Mouse (Mus musculus) cerebellum, postnatal 25 days (tissue): Measurements from ENCODE around the gene Cyp2w1.
A peak's percentile ranks its signal among the peaks of the same experiment; 100 is the strongest.

ENCODE experiments used
- DNase-seq, 2 experiments: peaks; one replicate each; pipeline ENCODE4 v3.0.0; 2021; ENCODE audit warnings: mixed read lengths in 2 of 2

Gene Cyp2w1

DNA sequence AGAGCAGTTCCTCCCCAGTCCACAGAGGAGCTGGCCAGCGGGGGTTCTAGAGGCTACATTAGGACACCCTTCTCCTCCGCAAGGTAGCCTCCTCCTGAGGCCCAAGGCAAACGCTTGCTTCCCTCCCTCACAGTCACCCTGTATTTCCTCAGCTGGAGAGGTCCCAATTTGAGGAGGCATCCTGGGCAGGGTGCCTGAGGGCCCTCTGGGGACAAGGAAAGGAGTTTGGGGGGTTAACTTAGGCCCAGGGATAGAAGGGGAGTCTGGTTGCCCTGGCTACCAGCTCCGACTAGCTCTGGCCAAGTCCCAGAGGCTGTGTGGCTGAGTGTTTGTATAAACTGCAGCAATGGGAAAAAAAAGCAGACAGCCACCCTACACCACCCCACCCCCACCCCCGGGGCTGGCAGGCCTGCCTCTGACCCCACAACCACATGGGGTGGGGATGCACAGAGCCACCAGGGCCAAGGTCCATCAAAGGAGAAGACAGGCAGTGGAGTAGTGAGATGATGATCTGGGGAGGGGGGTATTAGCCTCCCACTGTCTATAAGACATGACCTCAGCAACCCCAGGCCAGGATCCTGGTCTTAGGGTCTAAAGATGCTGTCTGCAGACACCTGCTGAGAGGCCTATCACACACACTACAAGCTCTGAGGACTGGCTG, 12.6 kb downstream of the Cyp2w1 start:
- no peak for DNase-seq

DNA sequence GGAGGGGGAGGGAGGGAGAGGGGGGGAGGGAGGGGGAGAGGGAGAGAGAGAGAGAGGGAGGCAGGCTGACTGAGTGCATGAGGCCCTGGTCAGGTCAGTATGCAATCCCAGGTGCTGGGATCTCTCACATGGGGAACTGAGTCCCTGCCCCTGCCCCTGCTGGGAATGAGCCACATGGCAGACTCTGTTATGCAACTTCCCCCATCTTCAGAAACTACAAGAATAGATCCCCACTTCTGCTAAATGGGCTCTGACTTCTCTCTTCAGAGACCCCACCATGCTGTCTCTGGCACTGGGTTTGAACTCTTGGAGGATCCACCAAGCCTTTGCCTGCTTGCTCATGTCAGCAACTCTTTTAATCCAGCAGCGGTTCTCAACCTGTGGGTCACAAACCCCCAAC, 13.4 kb downstream of the Cyp2w1 start:
- DNase-seq = peak in 1 of 2 experiments; percentile 8

DNA sequence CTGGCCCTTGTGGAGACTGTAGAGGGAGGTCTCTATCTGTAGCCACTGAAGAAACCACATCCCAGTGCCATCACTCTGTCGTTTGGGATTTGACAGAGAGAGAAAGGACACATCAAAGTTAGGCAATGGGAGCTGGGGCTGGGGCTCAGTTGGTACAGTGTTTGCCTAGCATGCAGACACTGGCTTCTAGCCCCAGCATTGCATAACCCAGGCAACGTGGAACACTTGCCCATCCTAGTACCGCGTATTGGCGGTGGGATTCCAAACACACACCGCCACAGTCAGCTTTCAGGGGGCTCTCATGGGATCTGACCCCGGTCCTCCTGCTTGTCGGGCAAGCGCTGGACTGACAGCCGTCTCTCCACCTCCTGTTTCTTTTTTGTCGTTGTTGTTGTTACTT, 14.1 kb downstream of the Cyp2w1 start:
- DNase-seq = no peak

DNA sequence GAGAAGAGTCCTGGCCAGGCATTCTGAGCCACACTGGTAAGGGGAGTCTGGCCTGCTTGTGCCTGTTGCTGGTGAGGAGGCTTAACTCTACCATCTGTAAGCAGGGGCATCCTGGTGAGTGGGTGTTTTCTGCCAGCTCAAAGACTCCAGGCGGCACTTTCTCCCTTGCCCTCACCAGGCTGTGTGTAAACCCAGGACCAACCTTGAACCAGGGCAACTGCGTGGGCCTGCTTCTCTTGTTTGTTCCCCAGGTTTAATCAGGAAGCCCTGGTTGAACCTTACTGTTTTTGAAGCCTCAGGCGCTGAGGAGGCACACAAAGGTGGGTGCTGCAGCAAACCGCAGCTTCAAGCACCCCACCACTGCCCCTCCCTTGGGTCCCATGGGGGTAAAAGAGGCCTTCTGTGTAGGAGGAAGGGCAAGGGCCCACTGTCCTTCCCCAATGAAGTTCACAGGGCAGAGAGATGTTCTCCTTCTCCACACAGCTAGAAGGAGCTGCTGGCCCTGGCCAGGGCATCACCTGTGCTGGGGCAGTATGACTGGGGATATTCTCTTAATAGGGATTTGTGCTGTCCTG, 15.6 kb downstream of the Cyp2w1 start:
- no peak for DNase-seq

DNA sequence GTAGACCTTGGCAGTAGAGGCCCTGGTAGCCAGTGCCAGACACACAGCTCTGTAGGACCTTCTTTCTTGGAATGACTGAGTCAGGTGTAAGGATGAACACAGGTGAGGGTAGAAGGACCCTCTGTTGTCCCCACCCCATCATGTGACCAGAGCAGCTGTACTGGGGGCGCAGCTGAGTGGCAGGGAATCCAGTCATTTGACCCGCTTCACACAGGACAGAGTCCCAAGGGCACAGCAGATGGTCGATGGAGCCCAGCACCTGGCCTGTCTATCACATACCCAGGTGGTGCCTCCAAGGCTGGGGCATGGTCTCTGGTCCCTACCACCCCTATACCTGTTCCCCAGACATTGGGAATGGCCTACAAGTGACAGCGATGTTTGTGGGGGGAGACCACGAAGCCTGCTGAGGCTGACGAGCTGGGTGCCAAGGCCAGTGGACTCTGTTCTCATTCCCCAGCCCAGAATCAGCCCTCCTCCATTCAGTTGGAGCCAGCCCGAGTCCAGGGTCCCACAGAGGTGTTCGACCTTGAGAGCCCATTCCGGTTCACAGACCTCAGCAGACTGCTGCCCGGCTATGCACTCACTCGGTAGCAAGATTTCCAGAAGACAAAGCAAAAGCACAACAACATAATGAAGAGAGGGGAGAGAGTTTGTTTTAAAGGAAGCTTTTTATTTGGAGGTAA, 16.4 kb downstream of the Cyp2w1 start:
- DNase-seq = peak in 1 of 2 experiments; percentile 27

DNA sequence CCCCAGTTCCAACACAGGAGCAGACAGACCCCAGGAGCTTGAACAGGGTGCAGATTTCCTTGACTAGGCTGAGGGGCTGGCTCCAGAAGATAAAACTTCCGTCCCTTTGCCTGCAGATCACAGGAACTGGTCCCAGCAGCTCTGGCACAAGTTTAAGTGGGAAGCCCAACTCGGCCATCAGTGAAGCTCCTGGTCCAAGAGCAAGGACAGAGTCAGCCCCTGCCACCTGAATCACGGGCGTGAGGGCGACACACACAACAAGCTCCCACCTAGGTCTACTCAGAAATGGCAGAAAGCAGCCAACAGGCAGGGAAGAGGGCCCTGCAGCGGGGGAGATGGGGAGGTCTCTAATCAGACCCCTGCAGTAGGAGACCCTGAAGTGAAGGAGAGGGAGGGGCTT, 17.9 kb downstream of the Cyp2w1 start:
- DNase-seq = no peak

DNA sequence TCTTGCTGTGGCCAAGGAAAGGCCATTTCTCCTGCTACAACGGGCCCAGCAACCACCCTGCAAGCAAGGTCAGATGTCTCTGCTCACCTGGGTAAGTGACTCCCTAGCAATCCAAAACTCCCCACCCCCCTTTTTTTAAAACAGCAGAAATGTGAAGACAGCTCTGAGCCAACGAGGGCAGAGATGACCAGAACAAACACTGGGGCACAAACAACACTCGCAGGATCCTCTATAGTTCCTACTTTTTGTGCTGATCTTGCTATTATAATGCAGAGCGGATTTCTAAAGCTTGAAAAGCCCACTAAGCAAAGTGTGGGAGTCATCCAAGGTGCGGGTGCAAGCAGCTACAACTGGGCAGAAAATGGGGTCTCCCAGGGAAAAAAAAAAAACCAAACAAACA, 18.7 kb downstream of the Cyp2w1 start:
- no peak for DNase-seq

DNA sequence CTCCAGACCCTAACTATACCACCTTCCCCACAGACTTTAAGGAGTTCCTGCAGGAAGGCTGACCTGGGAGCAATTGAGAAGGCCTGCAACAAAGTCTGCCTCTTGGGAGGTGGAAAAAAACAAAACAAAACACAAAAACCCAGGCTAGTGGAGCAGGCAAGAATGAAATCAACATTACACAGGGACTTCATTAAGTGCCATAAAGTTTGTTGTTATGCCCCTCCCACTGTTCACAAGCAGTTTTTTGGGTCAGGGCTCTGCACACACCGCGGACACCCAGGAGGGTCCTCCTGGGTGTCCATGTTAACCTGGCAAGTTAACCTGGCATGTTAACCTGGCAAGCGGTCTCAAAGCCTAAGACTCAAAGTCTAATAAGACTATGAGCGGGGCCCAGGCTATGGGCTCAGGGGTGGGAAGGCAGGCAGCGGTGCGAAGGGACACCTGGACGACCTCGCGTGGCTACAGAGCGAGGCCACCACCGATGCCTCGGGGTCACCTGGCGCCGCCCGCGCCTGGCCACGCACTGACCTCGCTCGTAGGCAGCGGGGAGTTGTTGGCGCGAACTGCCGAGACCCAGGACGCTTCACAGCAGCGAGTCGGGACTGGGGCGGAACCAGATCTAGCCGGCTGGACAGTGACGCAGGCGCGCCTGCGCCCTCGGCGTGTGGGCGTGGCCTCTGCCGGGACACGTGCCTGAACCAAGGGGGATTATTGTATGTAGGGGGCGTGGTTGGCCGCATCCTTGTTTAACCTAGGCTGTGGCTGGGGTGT, 19.4 kb downstream of the Cyp2w1 start:
- peak; percentile 83 to 91 for DNase-seq

DNA sequence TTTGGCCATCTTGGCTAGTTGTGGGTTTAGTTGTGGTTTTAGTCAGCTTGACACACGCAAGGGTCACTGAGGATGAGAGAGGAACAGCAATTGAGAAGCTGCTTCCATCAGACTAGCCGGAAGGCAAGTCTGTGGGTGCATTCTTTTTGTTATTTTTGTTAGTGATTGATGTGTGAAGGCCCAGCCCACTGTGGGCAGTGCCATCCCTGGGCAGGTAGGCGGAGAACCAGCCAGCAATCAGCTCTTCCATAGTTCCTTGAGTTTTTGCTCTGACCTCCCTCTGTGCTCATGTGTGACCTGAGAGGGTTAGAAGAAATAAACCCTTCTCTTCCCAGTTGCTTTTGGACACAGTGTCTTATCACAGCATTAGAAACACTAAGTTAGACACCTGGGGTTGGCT, 20.7 kb downstream of the Cyp2w1 start:
- DNase-seq = no peak

DNA sequence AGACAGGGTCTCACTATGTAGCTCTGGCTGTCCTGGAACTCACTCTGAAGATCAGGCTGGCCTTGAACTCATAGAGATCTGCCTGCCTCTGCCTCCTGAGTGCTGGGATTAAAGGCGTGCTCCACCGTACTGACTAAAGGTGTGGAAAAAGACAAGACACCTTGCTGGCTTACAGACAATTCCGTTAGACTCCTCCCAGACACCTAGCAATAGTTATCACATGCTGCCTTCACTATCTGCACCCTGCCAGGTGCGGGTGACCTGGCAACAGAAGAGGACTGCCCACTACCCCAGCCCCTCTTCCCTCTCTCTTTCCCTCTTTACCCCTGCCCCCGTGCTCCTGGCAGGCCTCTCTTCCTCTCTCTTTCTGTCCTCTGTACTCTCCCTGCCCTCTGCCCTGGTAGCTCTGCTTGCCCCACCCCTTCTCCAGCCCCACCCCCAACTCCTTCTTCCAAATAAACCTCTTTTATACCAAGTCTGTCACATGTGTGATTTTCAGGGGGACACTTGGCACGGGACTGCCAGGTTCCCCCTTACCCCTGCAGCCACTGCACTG, 21.6 kb downstream of the Cyp2w1 start:
- no peak for DNase-seq

DNA sequence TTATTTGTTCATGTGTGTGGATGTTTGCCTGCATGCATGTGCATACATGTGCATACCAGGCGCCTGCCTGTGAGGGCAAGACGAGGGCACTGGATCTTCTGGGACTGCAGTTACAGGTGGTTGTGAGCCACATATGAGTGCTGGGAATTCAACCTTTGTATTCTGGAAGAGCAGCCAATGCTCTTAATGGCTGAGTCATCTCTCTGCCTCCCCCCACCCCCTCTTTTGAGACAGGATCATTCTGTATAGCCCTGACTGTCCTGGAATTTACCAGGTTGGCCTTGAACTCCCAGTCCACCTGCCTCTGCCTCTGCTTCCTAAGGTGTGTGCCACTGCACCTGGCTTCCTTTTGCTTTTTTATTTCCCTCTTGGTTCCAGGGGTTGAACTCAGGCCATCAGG, 22.4 kb downstream of the Cyp2w1 start:
- DNase-seq = no peak

DNA sequence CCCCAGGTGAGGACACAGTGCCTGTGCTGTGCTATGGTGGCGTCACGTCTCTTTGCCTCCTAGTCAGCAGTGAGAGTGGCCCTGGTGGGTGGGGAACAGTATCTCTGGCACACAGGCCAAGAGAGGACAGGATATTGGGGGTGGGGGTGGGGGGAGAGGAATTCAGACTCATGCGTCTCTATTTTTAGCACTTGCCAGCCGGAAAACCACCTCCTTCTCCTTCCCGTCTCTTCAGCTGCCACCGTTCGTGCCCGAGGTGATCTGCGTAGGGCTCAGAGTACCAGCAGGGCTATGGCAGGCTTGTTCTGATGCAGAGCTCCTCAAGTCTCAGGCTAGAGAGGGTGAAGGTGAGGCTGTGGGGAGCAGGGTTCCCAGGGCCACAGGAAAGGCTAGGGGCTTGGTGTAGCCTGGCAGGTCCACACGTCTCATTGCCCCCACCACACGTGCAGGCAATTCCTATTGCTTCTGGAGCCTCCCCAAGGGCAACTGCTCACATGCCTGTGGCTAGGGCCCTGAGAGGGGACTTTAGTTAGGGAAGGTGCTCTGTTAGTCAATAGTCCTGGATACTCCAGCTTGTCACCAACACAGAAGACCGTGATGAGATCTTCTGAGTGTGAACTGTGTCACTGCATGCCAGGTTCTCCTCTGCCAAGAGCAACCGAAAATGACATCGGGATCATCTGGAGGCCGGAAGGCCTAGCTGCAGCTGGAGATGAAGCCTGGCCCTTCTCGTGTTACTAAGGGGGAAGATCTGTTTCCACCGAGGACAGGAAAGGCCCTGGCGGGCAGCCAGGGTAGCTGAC, 25.3 kb downstream of the Cyp2w1 start, which contains the start of gene Gpr146:
TSS of gene Gpr146 (plus strand) at position 230 of the 803 bp plus-strand sequence.
- DNase-seq = no peak

DNA sequence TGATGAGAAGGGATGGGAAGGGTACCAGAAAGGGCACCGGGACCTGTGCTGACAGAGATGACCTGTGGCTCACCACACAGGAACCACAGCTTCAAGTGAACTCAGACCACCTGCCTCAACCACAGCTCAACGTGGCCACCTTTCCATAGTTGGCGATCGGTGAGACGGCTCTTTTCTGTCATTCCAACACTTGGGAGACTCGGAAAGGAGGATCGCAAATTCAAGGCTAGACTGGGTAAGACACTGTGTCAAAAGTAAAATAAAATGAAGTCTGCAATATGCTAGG, 25.8 kb downstream of the Cyp2w1 start:
- DNase-seq = no peak

DNA sequence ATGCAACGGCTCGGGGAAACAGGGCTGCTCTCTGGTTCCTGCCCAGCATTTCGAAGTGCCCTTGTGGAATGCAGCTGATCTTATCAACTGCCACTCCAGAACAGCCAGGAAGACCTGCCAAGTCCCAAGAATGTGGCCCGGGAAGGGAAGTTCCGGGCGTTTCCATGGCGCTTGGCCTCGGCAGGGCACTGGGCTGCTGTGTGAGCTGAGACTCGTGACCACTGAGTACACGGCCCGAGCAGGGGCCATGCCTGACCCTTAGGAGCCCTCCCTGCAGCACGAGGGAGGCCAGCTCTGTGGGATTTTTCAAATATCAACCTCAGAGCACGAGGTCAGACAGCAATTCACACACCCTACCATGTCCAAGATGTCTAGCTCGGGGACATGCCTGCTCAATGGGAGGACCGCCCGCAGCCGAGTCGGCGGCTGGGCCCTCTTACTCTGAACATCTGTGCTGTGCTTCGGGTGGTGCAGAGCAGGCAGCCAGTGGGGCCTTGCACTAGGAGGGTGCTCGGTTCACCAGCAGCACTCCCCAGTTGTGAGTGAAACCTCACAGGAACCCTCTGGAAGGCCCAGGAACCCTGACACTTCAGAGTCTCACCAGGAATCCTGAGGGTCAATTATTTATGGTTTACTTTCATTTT, 26.7 kb downstream of the Cyp2w1 start:
- peak in 1 of 2 experiments; percentile 46 for DNase-seq

DNA sequence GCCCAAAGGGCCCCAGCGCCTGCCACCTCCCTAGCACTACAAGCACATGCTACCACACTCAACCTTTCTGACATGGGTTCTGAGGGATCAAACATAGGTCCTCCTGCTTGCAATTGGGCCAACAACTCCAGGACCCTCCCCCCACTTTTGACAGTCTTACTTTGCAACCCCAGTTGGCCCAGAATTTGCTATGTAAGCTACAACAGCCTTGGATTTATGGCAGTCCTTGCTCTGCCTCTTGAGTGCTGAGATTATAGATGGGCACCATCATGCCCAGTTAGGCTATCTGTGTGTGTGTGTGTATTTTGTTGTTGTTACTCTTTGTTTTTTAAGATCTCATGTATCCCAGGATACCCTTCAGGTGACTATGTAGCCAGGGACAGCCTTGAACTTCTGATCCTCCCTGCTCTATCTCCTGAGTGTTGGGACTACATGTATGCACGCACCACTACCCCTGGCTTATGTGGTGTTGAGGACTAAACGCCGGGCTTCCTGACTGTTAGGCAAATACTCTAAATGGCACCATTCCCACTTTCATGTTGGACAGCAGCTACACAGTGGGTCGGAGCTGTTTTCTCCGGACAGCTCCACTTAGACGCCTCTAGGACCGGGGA, 27.5 kb downstream of the Cyp2w1 start:
- no peak for DNase-seq

DNA sequence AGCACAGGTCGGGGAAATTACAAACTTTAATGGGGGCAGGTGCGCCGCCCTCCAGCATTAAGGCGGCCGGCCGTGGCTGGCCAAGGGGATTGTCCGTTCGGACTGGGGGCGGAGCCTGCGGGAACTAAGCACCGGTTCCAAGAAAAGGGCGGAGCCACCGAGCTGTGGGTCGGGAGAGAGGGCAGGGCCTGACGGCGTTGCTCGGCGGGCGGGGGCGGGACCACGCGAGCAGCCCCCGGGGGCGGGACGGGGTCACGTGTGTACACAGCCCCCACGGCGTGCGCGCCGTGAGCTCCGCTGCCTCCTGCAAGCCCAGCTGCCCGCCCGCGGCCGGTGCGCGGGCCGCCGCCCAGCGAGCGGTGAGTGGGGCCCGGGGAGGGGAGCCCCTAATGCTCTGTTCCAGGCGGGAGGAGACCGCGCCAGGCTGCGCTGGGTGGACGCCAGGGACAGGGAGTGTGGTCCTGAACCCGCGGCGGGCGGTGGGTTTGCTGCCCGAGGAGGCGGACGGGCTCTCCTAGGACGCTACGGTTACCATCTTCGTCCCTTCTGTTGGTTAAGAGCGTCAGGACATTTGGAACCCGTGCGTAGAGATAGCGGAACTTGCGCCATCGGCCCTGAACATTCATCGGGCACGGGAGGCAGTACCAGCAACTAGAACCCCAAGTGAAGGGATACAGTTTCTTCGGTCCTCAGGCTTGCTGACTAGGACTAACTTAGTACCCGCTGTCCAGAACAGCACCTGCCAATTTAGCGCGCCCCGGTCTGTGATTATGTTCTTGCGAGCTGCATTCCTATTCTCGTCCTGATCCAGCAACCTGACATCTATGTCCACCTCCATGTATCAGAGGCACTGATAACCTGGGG, 28.2 kb downstream of the Cyp2w1 start:
- peak; percentile 89 to 94 for DNase-seq

DNA sequence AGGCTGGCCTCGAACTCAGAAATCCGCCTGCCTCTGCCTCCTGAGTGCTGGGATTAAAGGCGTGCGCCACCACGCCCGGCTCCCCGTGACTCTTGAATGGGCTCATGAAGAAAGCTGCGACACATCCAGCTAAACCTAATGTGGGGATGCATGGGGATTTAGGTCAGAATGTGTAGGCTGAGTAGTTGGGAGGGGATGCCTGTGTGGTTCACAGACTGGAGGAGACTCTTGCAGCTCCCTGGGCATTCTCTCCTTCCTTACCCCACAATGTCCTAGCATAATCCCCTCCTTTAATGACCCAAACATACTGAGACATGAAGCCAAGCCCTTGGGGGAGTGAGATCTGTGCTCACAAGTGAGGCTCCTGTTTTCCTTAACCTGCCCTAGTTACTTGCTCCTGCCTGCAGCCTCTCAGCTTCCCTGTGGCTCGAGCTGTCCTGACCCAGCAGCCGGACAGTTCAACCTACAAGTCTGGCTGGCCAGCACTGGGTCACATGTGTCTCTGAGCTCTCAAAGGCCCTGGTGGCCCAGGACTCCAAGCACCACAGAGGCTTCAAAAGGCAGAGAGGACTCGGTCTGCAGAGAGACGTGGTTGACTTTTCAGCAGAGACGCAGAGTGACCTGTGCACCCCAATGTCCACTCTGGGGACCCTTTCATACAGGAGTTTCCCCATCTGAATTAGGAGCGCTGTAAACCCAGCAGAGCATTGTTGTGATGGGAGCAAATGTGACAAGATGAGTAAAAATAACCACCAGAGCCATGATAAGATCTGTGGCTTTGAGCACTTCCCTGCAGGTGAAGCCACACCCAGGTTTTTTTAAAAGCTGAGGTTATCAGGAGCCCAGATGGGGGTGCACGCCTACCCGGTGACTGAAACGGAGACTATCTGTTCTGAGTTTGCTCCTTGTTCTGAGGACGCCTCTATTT, 29.4 kb downstream of the Cyp2w1 start:
- DNase-seq = peak in 1 of 2 experiments; percentile 40

DNA sequence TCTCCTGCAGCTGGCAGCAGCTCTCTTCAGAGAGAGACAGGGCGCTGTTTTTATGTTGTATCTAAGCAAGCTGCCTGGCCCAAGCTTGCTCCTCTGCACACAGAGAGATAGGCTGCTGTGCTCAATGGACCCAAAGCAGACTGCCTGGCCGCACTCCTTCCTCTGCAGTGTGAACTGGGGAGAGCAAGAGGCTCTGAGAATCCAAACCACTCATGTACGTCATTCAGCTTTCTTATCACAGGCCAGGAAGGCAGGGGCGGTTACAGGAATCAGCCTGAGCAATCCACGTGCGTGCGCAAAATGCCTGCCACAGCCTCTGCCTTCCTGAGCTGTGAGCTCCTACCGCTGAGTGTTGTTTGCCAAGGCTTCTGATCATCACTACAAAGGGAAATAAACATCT, 30.3 kb downstream of the Cyp2w1 start:
- DNase-seq = peak in 1 of 2 experiments; percentile 49

DNA sequence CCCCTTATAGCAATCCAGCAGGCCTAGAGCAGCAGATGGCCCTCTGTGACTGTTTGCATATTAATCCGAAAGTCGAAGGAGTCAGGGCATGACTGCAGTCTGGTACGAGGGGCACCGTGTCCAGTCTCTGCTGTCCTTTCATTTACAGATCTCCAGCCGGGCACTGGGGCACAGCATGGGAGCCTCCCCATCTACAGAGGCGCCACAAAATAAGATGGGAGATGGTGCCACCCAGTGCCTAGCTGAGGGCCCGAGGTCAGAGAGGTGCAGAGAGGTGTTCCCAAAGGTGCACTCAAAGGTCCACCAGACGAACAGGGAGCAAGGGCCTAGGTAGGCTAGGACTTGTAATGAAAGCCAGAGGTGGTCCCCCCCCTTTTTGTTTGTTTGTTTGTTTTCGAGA, 30.8 kb downstream of the Cyp2w1 start:
- DNase-seq = no peak
